Mouse (Mus musculus): Measurements from ENCODE around the gene Hrnr.

GRCm38 (mm10) chr3:93375196-93375595, 55.6 kb downstream of the Hrnr start:
- no peak for TF ChIP-seq CTCF (IDR thresholded peaks at IDR 0.05; ENCODE audit: low read depth, low read length)
- TF ChIP-seq POLR2A (IDR thresholded peaks at IDR 0.05; ENCODE audit: extremely low read depth, insufficient read depth, low read length), result no peak
